Mouse (Mus musculus) thymus, adult 2 months (tissue): ENCODE measurements around the gene Rpl36al.

Experiments used
- CTCF ChIP-seq: fragments of 200-500 bp; IDR thresholded peaks from 2 replicates; pipeline ENCODE4 v1.5.1; 2012; ENCODE audit warnings: mild to moderate bottlenecking, control low read depth, low read length, moderate library complexity, borderline replicate concordance; ENCODE audit not compliant: control insufficient read depth, poor library complexity, insufficient read depth; ENCODE audit errors: extremely low read depth
- POLR2A ChIP-seq: fragments of 200-500 bp; IDR thresholded peaks from 2 replicates; pipeline ENCODE4 v1.6.1; 2012; ENCODE audit warnings: mild to moderate bottlenecking, low read length, control low read depth, moderate library complexity; ENCODE audit not compliant: control insufficient read depth, poor library complexity, insufficient read depth; ENCODE audit errors: extremely low read depth

DNA sequence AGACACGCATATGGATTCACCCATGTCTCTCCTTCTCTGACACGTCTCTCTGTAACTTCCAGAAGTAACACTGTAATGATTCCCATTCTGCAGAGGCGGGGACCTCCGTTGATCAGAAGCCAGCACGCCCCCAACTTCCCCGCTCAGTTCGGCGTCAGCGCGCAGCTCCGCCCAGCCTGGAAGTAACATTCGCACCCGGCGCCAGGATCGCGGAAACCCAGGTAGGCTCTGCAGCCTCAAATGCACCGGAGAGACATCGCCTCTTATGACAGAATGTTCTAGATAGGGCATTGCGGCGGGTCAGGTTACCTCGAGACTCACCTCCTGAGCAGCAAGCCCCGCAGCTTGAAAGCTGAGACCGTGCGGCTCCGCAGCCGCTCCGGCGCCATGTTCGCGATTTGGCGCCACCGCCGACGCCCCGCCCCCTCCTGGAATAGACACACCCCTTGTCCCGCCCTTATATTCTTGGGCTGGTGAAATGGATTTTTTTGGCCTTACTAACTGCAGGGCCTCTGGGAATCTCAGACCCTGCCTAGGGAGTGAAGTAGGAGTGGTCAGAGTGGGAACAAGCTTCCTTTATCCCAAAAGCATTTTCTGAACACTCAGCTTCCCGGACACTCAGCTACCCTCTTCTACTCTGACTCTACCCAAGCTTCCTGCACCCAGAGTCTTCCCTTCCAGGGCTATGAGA lies 44.0 kb upstream of the Rpl36al start, which contains the start of gene Pole2:
- TF ChIP-seq POLR2A (peak; percentile 53; the same call in 1 of the 2 replicates), CTCF (peak; percentile 53; the same call in 1 of the 2 replicates)
